Mouse (Mus musculus) brain, embryonic 14.5 days (tissue): ENCODE measurements at regions not wholly inside any gene's neighbourhood (a gene's known extent, or its start where the extent isn't known, plus 50 kb on each side); places are given as distances from the start of the nearest gene placed in this dataset.

Experiments used
- DNase-seq: peaks from one replicate; pipeline ENCODE4 v3.0.0-alpha.2; 2011; ENCODE audit warnings: low read depth
- CTCF ChIP-seq: fragments of 200-500 bp; IDR thresholded peaks from 2 replicates; pipeline ENCODE4 v1.5.1; 2012; ENCODE audit warnings: inconsistent platforms, mild to moderate bottlenecking, moderate library complexity, borderline replicate concordance; ENCODE audit not compliant: insufficient read depth, insufficient read length; ENCODE audit errors: extremely low read depth
- POLR2A ChIP-seq: fragments of 200-500 bp; IDR thresholded peaks from 2 replicates; pipeline ENCODE4 v1.6.1; 2012; ENCODE audit warnings: mild to moderate bottlenecking, inconsistent platforms, borderline replicate concordance; ENCODE audit not compliant: poor library complexity, insufficient read depth, insufficient read length, severe bottlenecking; ENCODE audit errors: extremely low read depth

GRCm38 (mm10) chr2:131717561-131717960 is 142.0 kb downstream of the Erv3 start:
- DNase-seq, result peak; percentile 6
- no peak for TF ChIP-seq CTCF
- TF ChIP-seq POLR2A, result no peak

- TF ChIP-seq POLR2A (no peak), CTCF (no peak)
- DNase-seq, result no peak
These were observed 142.7 kb downstream of the Erv3 start for GRCm38 (mm10) chr2:131716841-131717240.

DNA sequence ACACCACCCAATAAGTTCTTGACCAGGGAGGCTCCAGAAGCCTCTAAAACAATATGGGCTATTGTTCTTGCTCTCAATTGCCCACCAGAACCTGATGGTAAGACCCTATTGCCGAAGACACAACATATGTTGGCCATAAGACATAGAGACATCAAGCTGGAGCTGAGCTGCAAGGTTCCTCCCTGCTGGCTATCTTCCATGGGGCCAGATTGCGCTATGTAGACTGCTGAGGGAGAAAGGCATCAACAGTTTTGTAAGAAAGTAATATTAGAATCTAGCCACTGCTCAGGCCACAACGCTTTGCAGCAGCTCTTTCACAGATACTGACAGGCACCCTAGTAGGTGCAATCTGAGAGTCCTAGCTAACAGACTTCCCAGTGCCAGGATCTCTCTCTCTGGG is 144.2 kb downstream of the Erv3 start:
- DNase-seq, result no peak
- TF ChIP-seq POLR2A (no peak), CTCF (no peak)

DNA sequence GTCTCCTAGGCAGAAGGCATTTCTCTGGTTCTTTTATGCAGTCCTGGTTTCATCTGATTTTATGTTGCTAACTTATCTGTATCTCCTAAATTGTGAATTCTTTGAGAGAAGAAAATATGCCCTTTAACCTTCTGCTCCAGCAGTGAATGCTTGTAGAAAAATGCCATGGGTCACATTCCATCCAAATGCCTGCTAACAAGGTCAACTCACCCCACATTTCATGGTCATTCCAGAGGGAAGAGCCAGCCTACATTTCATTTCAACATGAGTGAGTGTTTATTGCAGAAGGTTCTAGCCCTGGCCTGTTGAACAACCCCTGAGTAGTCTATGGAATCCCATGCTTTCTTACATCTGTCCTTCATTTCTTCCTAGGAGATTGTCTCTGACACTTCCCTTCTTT is 147.7 kb downstream of the Erv3 start:
- TF ChIP-seq CTCF, result no peak
- TF ChIP-seq POLR2A, result no peak
- no peak for DNase-seq

DNA sequence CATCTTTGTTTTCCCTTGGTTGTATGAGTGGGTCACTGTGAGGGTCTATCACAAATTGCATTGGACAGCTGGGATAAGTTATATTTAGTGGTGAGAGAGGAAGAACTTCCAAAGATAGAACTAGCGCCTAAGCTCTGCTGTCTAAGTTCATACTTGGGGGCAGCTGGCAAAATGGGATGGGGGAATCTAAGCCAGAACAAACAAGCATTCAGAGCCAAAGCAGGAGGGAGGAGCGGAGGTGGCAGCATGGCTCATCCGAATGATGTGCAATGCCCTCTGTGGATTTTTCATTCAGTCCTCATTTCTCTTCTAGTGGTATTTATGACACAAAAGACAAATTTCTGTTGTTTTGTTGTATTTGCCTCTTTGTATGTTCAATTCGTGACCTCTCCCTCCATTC is 144.5 kb upstream of the Adra1d start:
- TF ChIP-seq POLR2A (no peak), CTCF (no peak)
- DNase-seq, result no peak

DNA sequence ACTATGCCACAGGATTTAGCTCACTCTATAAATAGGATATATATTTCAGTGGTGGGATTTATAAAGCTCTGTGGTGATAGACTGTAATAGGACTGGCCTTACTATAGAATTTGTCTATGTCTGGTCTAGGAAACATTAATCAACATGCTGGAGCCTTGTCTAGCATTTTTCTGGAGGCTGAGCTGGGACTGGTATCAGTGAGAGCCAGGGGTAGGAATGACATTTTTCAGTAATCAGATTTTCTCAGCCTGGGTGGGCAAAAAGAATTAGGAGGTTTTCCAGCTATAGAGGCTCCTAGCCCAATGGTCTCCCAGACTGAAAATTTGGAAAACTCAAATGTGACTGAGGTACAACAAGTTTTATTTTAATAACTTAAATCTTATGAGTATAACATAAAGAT is 142.3 kb upstream of the Adra1d start:
- TF ChIP-seq POLR2A (no peak), CTCF (no peak)

GRCm38 (mm10) chr2:131702146-131702545 is 140.1 kb upstream of the Adra1d start:
- TF ChIP-seq CTCF, result no peak
- TF ChIP-seq POLR2A, result no peak
- no peak for DNase-seq

More for the DNA sequence above, 142.3 kb upstream of the Adra1d start:
- no peak for DNase-seq

- TF ChIP-seq POLR2A (no peak), CTCF (no peak)
- DNase-seq, result no peak
These were observed 137.7 kb upstream of the Adra1d start for GRCm38 (mm10) chr2:131699798-131700197.

DNA sequence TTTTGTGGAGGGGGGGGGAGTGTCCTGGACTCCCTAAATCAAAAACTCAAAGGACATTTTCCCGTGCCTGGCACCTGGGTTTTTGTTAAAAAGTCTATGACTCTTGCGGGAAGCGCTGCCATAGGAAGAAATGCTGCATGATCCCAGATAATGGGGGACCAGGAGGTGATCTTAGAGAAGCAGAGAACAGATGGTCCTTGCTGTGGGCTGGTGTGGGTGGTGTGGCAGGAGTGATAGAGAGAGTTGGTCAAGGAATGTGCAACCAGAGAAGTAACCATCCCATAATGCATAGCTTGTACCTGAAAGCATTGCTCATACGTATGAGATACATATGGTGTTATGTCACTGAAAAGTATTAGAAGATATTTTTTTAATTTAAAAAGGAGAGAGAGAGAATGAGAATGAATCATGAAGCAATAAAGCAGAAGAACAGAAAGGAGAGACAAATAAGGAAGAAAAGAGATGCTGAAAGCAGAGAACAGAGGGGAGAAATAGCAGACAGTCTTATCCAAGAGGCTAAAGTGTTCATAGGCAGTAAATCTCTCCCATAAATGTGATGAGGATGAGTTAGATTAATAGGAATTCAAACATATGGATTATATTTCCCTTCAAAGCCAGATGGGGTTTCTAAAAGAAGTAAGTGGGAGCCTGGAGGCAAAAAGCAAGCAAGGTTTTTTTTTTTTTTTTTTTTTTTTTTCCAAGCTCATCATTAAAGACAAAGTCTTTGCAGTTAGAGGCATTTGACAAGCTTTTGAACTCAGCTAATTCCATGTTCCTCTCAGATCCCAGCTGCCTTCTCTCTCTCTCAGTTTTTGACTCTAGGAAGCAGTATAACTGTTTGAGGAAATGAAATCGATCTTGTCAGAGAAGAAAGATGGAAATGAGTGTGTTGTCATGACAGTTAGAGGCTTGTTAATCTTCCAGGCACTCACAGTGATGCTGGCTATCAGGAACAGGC is 136.2 kb upstream of the Adra1d start:
- peak; percentile 5 for DNase-seq
- TF ChIP-seq CTCF (no peak), POLR2A (no peak)

- TF ChIP-seq CTCF (no peak), POLR2A (no peak)
- DNase-seq, result no peak
These were observed 134.2 kb upstream of the Adra1d start for GRCm38 (mm10) chr2:131696307-131696706.

- DNase-seq, result no peak
- no peak for TF ChIP-seq POLR2A
- no peak for TF ChIP-seq CTCF
These were observed 127.9 kb upstream of the Adra1d start for GRCm38 (mm10) chr2:131689996-131690395.

GRCm38 (mm10) chr2:131688282-131688681 is 126.2 kb upstream of the Adra1d start:
- DNase-seq, result no peak

DNA sequence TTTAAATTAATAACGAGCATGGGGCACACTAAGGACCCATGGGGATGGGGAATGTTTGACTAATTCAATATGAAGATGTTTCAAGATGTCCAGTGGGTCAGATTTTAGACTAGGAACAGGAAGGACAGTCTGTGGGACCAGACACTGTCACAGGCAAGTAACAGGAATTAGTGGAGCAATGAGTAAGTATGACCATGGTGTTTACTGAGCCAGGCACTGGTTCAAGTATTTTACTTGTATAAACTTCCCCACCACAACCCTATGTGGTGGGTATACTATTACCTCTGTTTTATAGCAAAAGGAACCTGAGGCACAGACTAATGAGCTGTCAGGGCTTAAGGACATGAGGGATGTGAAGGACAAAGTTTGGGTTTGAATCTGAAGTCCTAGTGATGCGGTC is 125.4 kb upstream of the Adra1d start:
- no peak for TF ChIP-seq POLR2A
- no peak for TF ChIP-seq CTCF
- no peak for DNase-seq

More at GRCm38 (mm10) chr2:131688282-131688681, 126.2 kb upstream of the Adra1d start:
- no peak for TF ChIP-seq CTCF
- no peak for TF ChIP-seq POLR2A

DNA sequence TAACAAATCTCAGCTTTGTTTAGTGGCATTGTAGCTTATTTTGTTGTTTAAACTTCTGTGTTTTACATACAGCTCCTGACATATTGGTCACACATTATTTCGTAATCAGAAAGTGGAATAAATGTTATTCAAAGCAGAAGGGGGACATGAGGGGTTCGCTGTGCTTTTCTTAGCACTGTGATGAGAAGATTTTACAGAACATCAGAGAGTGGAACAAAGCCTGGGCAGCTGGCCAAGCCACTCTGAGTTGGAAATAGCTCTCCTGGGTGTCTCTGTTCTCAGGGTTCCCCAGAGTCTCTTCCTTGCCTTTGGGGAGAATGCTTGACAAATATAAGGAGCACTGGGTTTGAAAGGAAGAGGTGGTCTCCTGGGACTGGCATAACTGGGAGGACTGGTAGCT is 124.7 kb upstream of the Adra1d start:
- peak; percentile 34 for DNase-seq

More for the DNA sequence above, 124.7 kb upstream of the Adra1d start:
- TF ChIP-seq CTCF (no peak), POLR2A (no peak)
